8 mouse cellular contexts compared by ENCODE assay signal in the genomic region with DNA sequence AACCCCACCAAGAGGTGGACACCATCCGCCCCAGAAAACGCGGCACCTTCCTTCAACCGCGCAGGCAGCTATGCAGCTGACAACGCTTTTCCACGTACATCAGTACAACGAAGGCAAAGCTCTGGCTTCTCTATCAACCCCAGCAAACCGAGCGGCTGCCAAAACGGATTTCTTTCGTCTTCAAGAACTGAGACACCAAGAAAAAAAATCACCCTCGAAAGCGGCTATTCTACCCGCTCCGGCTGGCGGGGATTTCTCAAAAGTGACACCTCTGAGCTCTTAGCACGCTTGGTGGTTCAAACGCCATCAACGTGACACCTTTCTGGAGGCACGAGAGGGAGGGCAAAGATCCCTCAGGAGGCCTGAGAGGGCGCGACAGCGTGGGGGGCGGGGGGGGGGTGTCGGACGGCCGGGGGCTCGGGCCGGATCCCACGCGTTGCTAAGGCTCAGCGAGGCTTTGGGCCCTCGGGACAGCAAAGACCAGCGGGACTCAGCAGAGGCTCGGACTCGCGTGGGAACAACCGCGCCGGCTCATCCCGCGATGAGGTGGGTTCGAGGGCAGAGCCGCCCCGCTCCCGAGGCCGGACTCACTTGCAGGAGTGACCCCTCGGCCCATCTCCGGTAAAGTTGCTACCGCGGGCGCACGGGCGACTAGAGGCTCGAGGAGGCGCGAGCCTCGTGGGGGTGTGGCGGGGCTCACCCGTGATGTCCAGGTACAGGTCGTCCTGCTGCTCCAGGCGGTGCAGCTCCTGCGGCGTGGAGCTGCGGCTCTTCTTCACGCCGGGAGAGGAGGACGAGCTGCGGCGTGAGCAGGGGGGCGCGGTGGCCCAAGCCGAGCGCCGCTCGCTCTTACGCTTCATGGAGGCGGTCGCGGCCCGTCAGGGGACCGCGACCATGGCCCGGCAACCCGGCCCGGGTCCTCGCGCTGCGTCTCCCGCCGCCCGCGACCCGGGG. TPM values are rescaled to one million over a fixed set of nuclear protein-coding genes. Genes with fewer than 3 reads are reported as not detected.
DNase-seq lines count a peak whose midpoint lies in the region; ATAC-seq and TF ChIP-seq lines count a peak whose summit lies in the region.

No protein-coding gene starts in this region.

- no peaks in the 10 kb centered on the region for H3K9me3 ChIP-seq in forebrain, embryonic 12.5 days
- H3K9me3 ChIP-seq in liver, embryonic 16.5 days (replicated peaks; ENCODE audit: control insufficient read depth, low read length), result no peaks in the 10 kb centered on the region

- peaks cover 16% of the 10 kb centered on the region for H3K27me3 ChIP-seq in forebrain, embryonic 12.5 days
- H3K27me3 ChIP-seq in liver, embryonic 16.5 days (ENCODE audit: control insufficient read depth, insufficient read depth, low read depth, low read length), result peaks cover 34% of the 10 kb centered on the region

- TF ChIP-seq POLR2A in olfactory bulb, adult 2 months (IDR thresholded peaks at IDR 0.05; ENCODE audit: insufficient read depth, low read depth, low read length), result 0 out of 2 replicates have a peak, but pooled peaks have one; percentile 6

- peak overlapping the region; percentile 83 for H3K4me3 ChIP-seq in forebrain, embryonic 12.5 days (replicated peaks)
- peak overlapping the region; percentile 67 for H3K4me3 ChIP-seq in liver, embryonic 16.5 days (ENCODE audit: low read depth, low read length)
- H3K4me3 ChIP-seq in olfactory bulb, adult 2 months (ENCODE audit: insufficient read depth, low read depth, low read length), result peak overlapping the region; percentile 60

- H3K4me1 ChIP-seq in forebrain, embryonic 12.5 days, result peaks cover 5% of the 10 kb centered on the region; the same call in 1 of the 2 replicates
- peaks cover 19% of the 10 kb centered on the region for H3K4me1 ChIP-seq in liver, embryonic 16.5 days (ENCODE audit: control insufficient read depth, low read depth, low read length)
- H3K4me1 ChIP-seq in olfactory bulb, adult 2 months (ENCODE audit: control insufficient read depth, insufficient read depth, low read length), result peaks cover 16% of the 10 kb centered on the region

- peak overlapping the region; percentile 70 for H3K9ac ChIP-seq in forebrain, embryonic 12.5 days
- H3K9ac ChIP-seq in liver, embryonic 16.5 days (ENCODE audit: low read depth, low read length), result peak overlapping the region; percentile 52

- H3K36me3 ChIP-seq in forebrain, embryonic 12.5 days (replicated peaks), result no peaks in the 10 kb centered on the region
- H3K36me3 ChIP-seq in liver, embryonic 16.5 days (ENCODE audit: control insufficient read depth, insufficient read depth), result no peaks in the 10 kb centered on the region

- DNase-seq in ovary, postnatal 36 days (ENCODE audit: low spot score), result peak; percentile 38
- DNase-seq in ovary, postnatal 14 days (ENCODE audit: low spot score), result no peak
- DNase-seq in adrenal gland, postnatal 14 days, result peak; percentile 32

- H3K27ac ChIP-seq in forebrain, embryonic 12.5 days, result no peak overlapping the region
- H3K27ac ChIP-seq in liver, embryonic 16.5 days (ENCODE audit: low read length), result no peak overlapping the region
- H3K27ac ChIP-seq in olfactory bulb, adult 2 months (ENCODE audit: insufficient read depth, low read depth, low read length), result no peak overlapping the region

- ATAC-seq in forebrain, embryonic 12.5 days (ENCODE audit: low FRiP score), result peak; percentile 46
- ATAC-seq in inflammation-experienced regulatory T-cells, adult 6 months, result peak; percentile 47
- peak; percentile 35 for ATAC-seq in liver, embryonic 16.5 days (ENCODE audit: low read depth)
- ATAC-seq in monocyte, adult 5-6 weeks (replicated peaks; ENCODE audit: insufficient number of reproducible peaks, low FRiP score, low TSS enrichment, poor library complexity, severe bottlenecking), result no peak

- H3K4me2 ChIP-seq in forebrain, embryonic 12.5 days, result peak overlapping the region; percentile 98
- H3K4me2 ChIP-seq in liver, embryonic 16.5 days (ENCODE audit: low read depth, low read length), result peak overlapping the region; percentile 77

- TF ChIP-seq CTCF in olfactory bulb, adult 2 months (IDR thresholded peaks at IDR 0.05; ENCODE audit: insufficient read depth, low read depth, low read length), result no peak

- WGBS in forebrain, embryonic 12.5 days, result under 1% methylated on average over 83 of the region's 95 CpGs
- under 1% methylated on average over 88 of the region's 95 CpGs for WGBS in liver, embryonic 16.5 days (ENCODE audit: insufficient replicate concordance)
- WGBS in olfactory bulb, adult 2 months, result 6% methylated on average over 95 of the region's 95 CpGs

RNA-seq across cellular contexts. Expression of gene Cdc14b, which starts 0.9 kb away (rescaled TPM):
- total RNA-seq in adrenal gland, postnatal 14 days (2021), result 10.0 and 10.6 TPM in 2 replicates
- 8.3 and 11.2 TPM in 2 replicates for polyA plus RNA-seq in forebrain, embryonic 12.5 days (2016; fragmentation: Nextera tagmentation; extraction: Ambion mirVana)
- 10 to 100 TPM in 1 of 3 experiments, 1 to 10 TPM in 2; 6.5 to 14.2 (median 9.1) TPM for polyA plus RNA-seq in inflammation-experienced regulatory T-cells, adult 6 months (2017; shearing (Covaris generic))
- 8.2 and 9.4 TPM in 2 replicates for polyA plus RNA-seq in liver, embryonic 16.5 days (2015; fragmentation: Nextera tagmentation; extraction: Ambion mirVana)
- not detected in 2 replicates for polyA plus RNA-seq in olfactory bulb, adult 2 months (2012; ENCODE audit: insufficient read depth, insufficient read length, low replicate concordance, missing spikeins)
- 6.2 to 17.5 TPM (median 8.9 TPM) in 3 replicates for total RNA-seq in monocyte, adult 5-6 weeks (2017)

RNA-seq across cellular contexts. Expression of gene Aaed1, which starts 38.3 kb away (rescaled TPM):
- total RNA-seq in adrenal gland, postnatal 14 days (2021), result 48.3 and 50.7 TPM in 2 replicates
- polyA plus RNA-seq in forebrain, embryonic 12.5 days (2016; fragmentation: Nextera tagmentation; extraction: Ambion mirVana), result 15.7 and 16.9 TPM in 2 replicates
- 10 to 100 TPM in 2 of 3 experiments, 1 to 10 TPM in 1; 9.4 to 10.2 (median 10.0) TPM for polyA plus RNA-seq in inflammation-experienced regulatory T-cells, adult 6 months (2017; shearing (Covaris generic))
- polyA plus RNA-seq in liver, embryonic 16.5 days (2015; fragmentation: Nextera tagmentation; extraction: Ambion mirVana), result 21.8 and 22.8 TPM in 2 replicates
- polyA plus RNA-seq in olfactory bulb, adult 2 months (2012; ENCODE audit: insufficient read depth, insufficient read length, low replicate concordance, missing spikeins), result not detected in 2 replicates
- 67.2 to 79.5 TPM (median 78.6 TPM) in 3 replicates for total RNA-seq in monocyte, adult 5-6 weeks (2017)

Comparison
In these comparisons a context has a peak if more than half of its experiments do, and no peak if none do; other contexts are left out.
1. RNA of gene Aaed1, which starts 38.3 kb away (polyA plus RNA-seq): 21.8 to 22.8 TPM in liver, embryonic 16.5 days, 15.7 to 16.9 TPM in forebrain, embryonic 12.5 days and 9.4 to 10.2 TPM in inflammation-experienced regulatory T-cells, adult 6 months; not detected in olfactory bulb, adult 2 months; every median in the first group is over 10 times any median in the second.
2. Peak in every context shown above with its lines, with median percentiles within 50 percentile points of each other: H3K4me3 ChIP-seq.